Mouse (Mus musculus): ENCODE data around the gene Dop1b.

GRCm38 (mm10) chr16:93769621-93770020 is 57.9 kb downstream of the Dop1b start:
- TF ChIP-seq MXI1 (IDR thresholded peaks at IDR 0.05; ENCODE audit: low read depth, low read length): no peak
- TF ChIP-seq POLR2A (IDR thresholded peaks at IDR 0.05; ENCODE audit: low read depth, low read length): no peak
- no peak for TF ChIP-seq CTCF (conservative IDR thresholded peaks at IDR 0.05 in 1 of 2, IDR thresholded peaks at IDR 0.05 in 1 of 2; ENCODE audit: low read depth in 2 of 2, low read length in 2 of 2)
